Mouse (Mus musculus): ENCODE data around the gene Fbxo28. TPM values are rescaled to one million over a fixed set of nuclear protein-coding genes. Genes with fewer than 3 reads are reported as not detected.

Fbxo28 gene
- 10 to 100 TPM; 28.5 to 28.8 TPM for total RNA-seq (2023)

GRCm38 (mm10) chr1:182340821-182341781 lies at the start of gene Fbxo28:
TSS of gene Fbxo28 (minus strand) at chr1:182341629.

GRCm38 (mm10) chr1:182282091-182283075 lies 59.0 kb downstream of the Fbxo28 start, which contains the start of gene Degs1:
TSS of gene Degs1 (minus strand) at chr1:182282804.

Other genes starting within 250 kb of the Fbxo28 start
- gene Srp9, start 216.9 kb downstream of the Fbxo28 start, total RNA-seq (2023): 10 to 100 TPM; 61.8 to 66.1 TPM
- gene Vmn1r1, start 177.1 kb downstream of the Fbxo28 start, total RNA-seq (2023): not detected
- gene Degs1, start 58.8 kb downstream of the Fbxo28 start, total RNA-seq (2023): 10 to 100 TPM; 58.7 to 60.4 TPM
- gene Trp53bp2, start 67.5 kb upstream of the Fbxo28 start, total RNA-seq (2023): 10 to 100 TPM; 19.6 to 23.1 TPM
- gene Capn2, start 176.0 kb upstream of the Fbxo28 start, total RNA-seq (2023): 10 to 100 TPM; 29.4 to 30.0 TPM
- not detected for gene Capn8, start 223.4 kb upstream of the Fbxo28 start, total RNA-seq (2023)